Mouse (Mus musculus) heart, postnatal 0 days (tissue): ENCODE measurements around the gene Narfl. TPM values are rescaled to one million over a fixed set of nuclear protein-coding genes. Genes with fewer than 3 reads are reported as not detected.

Source experiments
- ATAC-seq: fragments of 200-750 bp; cut with Nextera tagmentation; 2 replicates; pipeline ENCODE4 v1.8.0; 2017; ENCODE audit warnings: low read depth, moderate number of reproducible peaks, moderate library complexity; ENCODE audit not compliant: insufficient read depth
- DNase-seq: peaks from one replicate; pipeline ENCODE4 v3.0.0-alpha.2; 2016; ENCODE audit warnings: low spot score
- H3K27ac ChIP-seq: fragments of 300-500 bp; sonication (generic); 2 replicates; pipeline ENCODE4 v1.5.1; 2014; ENCODE audit warnings: low read depth, mild to moderate bottlenecking
- H3K27me3 ChIP-seq: fragments of 300-500 bp; sonication (generic); 2 replicates; pipeline ENCODE4 v1.6.1; 2014; ENCODE audit warnings: low read length, mixed read lengths; ENCODE audit not compliant: control insufficient read depth, insufficient read depth
- H3K36me3 ChIP-seq: fragments of 300-500 bp; sonication (generic); replicated peaks from 2 replicates; pipeline ENCODE4 v1.6.1; 2014; ENCODE audit warnings: low read length, mixed read lengths; ENCODE audit not compliant: control insufficient read depth, insufficient read depth
- H3K4me1 ChIP-seq: fragments of 300-500 bp; sonication (generic); 2 replicates; pipeline ENCODE4 v1.6.1; 2014; ENCODE audit warnings: antibody characterized with exemption; ENCODE audit not compliant: control insufficient read depth, insufficient read depth
- H3K4me2 ChIP-seq: fragments of 300-500 bp; sonication (generic); 2 replicates; pipeline ENCODE4 v1.6.1; 2014; ENCODE audit warnings: low read depth, mild to moderate bottlenecking, low read length, moderate library complexity
- H3K4me3 ChIP-seq: fragments of 300-500 bp; sonication (generic); 2 replicates; pipeline ENCODE4 v1.5.1; 2014; ENCODE audit warnings: low read depth, low read length
- H3K9ac ChIP-seq: fragments of 300-500 bp; sonication (generic); replicated peaks from 2 replicates; pipeline ENCODE4 v1.6.1; 2014; ENCODE audit warnings: low read depth, low read length, mixed read lengths
- H3K9me3 ChIP-seq: fragments of 300-500 bp; sonication (generic); replicated peaks from 2 replicates; pipeline ENCODE4 v1.6.1; 2016; ENCODE audit warnings: low read length; ENCODE audit not compliant: control insufficient read depth
- CTCF ChIP-seq: IDR thresholded peaks from 2 replicates; pipeline ENCODE4 v1.5.1; 2016; ENCODE audit warnings: antibody characterized with exemption, control low read depth, low read depth
- EP300 ChIP-seq: IDR thresholded peaks from 2 replicates; pipeline ENCODE4 v1.6.1; 2016; ENCODE audit warnings: antibody characterized with exemption, low read depth
- WGBS: fragments of 180-500 bp; shearing (Covaris S2); extraction: QIAGEN DNeasy Blood & Tissue Kit; methylation state at CpG from one replicate; pipeline ENCODE4 v1.1.7; 2014; 5-methylcytosine and 5-hydroxymethylcytosine counted together
- polyA plus RNA-seq: library from polyadenylated mRNA; unstranded; fragments of >200 nt; fragmentation: Nextera tagmentation; extraction: Ambion mirVana; gene quantifications from 2 replicates; pipeline ENCODE4 v1.2.1, GENCODE M21; 2015
- total RNA-seq: library from RNA; depleted of rRNA; stranded (reverse); fragments of >200 nt; gene quantifications from 2 replicates; pipeline ENCODE4 v1.2.3, GENCODE M21; 2014; ENCODE audit warnings: low replicate concordance

Narfl gene
- total and polyA plus RNA-seq, 2 experiments from 2014 or later, result 45.1 to 86.7 TPM

- no peak overlapping the region for H3K9ac ChIP-seq
- ATAC-seq (peak; percentile 15; the same call in 1 of the 2 replicates), DNase-seq (no peak)
- H3K4me2 ChIP-seq, result no peak overlapping the region
- peaks cover 10% of the 10 kb centered on the region for H3K4me1 ChIP-seq
- H3K4me3 ChIP-seq, result no peak overlapping the region
- H3K36me3 ChIP-seq, result peaks cover 57% of the 10 kb centered on the region
- no peaks in the 10 kb centered on the region for H3K9me3 ChIP-seq
- 46% methylated on average over 7 of the region's 7 CpGs for WGBS
- no peaks in the 10 kb centered on the region for H3K27me3 ChIP-seq
- TF ChIP-seq CTCF (no peak), EP300 (no peak)
- H3K27ac ChIP-seq, result no peak overlapping the region
These were observed 9.5 kb downstream of the Narfl start for GRCm38 (mm10) chr17:25783086-25783485.

GRCm38 (mm10) chr17:25783861-25784574 lies 10.4 kb downstream of the Narfl start:
- Histone ChIP-seq H3K27me3 (no peaks in the 10 kb centered on the region), H3K4me1 (peaks cover 10% of the 10 kb centered on the region), H3K4me2 (peak overlapping the region; percentile 84; the same call in 1 of the 2 replicates), H3K4me3 (no peak overlapping the region), H3K27ac (no peak overlapping the region), H3K9me3 (no peaks in the 10 kb centered on the region), H3K36me3 (peaks cover 48% of the 10 kb centered on the region), H3K9ac (peak overlapping the region; percentile 55; the same call in 1 of the 2 replicates)
- 83% methylated on average over 15 of the region's 15 CpGs for WGBS
- TF ChIP-seq EP300 (no peak), CTCF (no peak)
- no peak for DNase-seq
- no peak for ATAC-seq

GRCm38 (mm10) chr17:25785281-25785745 lies 11.7 kb downstream of the Narfl start, which contains the start of gene Haghl:
Haghl (minus strand) TSS chr17:25785673.
- Histone ChIP-seq H3K9me3 (no peaks in the 10 kb centered on the region), H3K4me2 (peak within 1 kb of the TSS; percentile 84), H3K9ac (peak within 1 kb of the TSS; percentile 55), H3K4me1 (peaks cover 10% of the 10 kb centered on the region), H3K27me3 (no peaks in the 10 kb centered on the region), H3K36me3 (peaks cover 42% of the 10 kb centered on the region), H3K27ac (peak within 1 kb of the TSS; percentile 61; the same call in 1 of the 2 replicates), H3K4me3 (peak within 1 kb of the TSS; percentile 71)
- under 1% methylated on average over 23 of the region's 23 CpGs for whole genome bisulfite sequencing
- TF ChIP-seq EP300, result no peak
- TF ChIP-seq CTCF, result no peak
- peak; percentile 95 for DNase-seq
- peak; percentile 84 for ATAC-seq

- 71% methylated on average over 3 of the region's 3 CpGs for WGBS
- Histone ChIP-seq H3K4me2 (peak within 1 kb of the TSS; percentile 84), H3K36me3 (peaks cover 35% of the 10 kb centered on the region), H3K9me3 (no peaks in the 10 kb centered on the region), H3K4me1 (peaks cover 10% of the 10 kb centered on the region), H3K9ac (peak within 1 kb of the TSS; percentile 55; the same call in 1 of the 2 replicates), H3K27me3 (no peaks in the 10 kb centered on the region), H3K27ac (peak within 1 kb of the TSS; percentile 61; the same call in 1 of the 2 replicates), H3K4me3 (peak within 1 kb of the TSS; percentile 71)
- DNase-seq (no peak), ATAC-seq (no peak)
- TF ChIP-seq EP300 (no peak), CTCF (no peak)
These were observed 12.7 kb downstream of the Narfl start, which contains the start of gene Ccdc78 for GRCm38 (mm10) chr17:25786280-25786679. Ccdc78 (plus strand) TSS chr17:25786580.

GRCm38 (mm10) chr17:25786781-25787504 lies 13.4 kb downstream of the Narfl start:
- TF ChIP-seq CTCF, result no peak
- no peak for TF ChIP-seq EP300
- DNase-seq, result no peak
- no peak overlapping the region for H3K4me3 ChIP-seq

More at GRCm38 (mm10) chr17:25786781-25787504, 13.4 kb downstream of the Narfl start:
- Histone ChIP-seq H3K27me3 (no peaks in the 10 kb centered on the region), H3K36me3 (peaks cover 28% of the 10 kb centered on the region), H3K27ac (no peak overlapping the region), H3K4me2 (no peak overlapping the region), H3K9ac (no peak overlapping the region), H3K9me3 (no peaks in the 10 kb centered on the region), H3K4me1 (peaks cover 10% of the 10 kb centered on the region)
- ATAC-seq, result no peak
- WGBS, result 89% methylated on average over 9 of the region's 9 CpGs
